Mouse (Mus musculus): ENCODE data around the gene Spata21. TPM values are rescaled to one million over a fixed set of nuclear protein-coding genes. Genes with fewer than 3 reads are reported as not detected.

The Spata21 gene
- total RNA-seq (2023), result not detected

GRCm38 (mm10) chr4:141088033-141088432, at the start of gene Spata21:
Spata21 (plus strand) TSS chr4:141088333.

GRCm38 (mm10) chr4:141060426-141061301, 27.5 kb upstream of the Spata21 start, which contains the start of gene Crocc:
Crocc (minus strand) TSS chr4:141060550.

DNA sequence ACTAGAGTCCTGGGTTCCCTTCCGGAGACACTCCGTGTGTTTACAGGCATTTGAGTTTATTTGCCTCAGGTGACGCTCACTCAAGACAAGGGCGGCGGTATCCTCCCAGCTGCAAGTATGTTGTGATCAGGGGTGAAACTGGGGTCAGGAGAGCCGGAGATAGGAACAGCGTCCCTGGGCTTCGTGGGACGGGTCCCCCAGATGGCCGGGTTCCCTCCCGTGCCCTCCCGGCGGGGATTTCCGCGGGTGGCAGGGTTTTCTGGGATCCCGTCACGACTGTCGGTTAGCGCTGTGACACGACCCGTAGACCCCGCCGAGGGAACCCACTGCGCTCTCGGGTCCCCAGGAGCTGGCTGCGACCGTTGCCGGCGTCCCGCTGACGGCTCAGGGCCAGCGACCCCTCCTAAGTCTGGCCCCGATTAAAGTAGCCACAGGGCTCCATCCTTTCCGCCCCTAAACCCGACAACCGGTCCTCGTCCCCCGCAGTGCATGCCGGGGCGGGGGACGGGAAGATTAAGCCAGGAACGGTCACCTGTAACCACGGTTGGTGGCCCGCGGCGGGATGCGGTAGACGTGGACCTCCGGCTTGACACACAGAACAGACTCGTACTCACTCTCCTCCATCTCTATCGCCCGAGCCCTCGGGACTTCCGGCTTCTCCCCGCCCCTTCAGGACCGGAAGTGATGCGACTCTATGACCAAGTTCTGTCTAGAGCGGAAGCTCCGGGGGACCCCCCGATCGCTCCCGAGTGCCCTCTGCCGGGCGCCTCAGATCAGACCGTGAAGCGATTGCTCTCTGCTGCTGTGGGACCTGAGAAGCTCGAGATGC, 10.2 kb upstream of the Spata21 start, which contains the start of gene Necap2:
Gene Necap2, minus strand, starts transcription at position 677 of the 829 bp plus-strand sequence.

DNA sequence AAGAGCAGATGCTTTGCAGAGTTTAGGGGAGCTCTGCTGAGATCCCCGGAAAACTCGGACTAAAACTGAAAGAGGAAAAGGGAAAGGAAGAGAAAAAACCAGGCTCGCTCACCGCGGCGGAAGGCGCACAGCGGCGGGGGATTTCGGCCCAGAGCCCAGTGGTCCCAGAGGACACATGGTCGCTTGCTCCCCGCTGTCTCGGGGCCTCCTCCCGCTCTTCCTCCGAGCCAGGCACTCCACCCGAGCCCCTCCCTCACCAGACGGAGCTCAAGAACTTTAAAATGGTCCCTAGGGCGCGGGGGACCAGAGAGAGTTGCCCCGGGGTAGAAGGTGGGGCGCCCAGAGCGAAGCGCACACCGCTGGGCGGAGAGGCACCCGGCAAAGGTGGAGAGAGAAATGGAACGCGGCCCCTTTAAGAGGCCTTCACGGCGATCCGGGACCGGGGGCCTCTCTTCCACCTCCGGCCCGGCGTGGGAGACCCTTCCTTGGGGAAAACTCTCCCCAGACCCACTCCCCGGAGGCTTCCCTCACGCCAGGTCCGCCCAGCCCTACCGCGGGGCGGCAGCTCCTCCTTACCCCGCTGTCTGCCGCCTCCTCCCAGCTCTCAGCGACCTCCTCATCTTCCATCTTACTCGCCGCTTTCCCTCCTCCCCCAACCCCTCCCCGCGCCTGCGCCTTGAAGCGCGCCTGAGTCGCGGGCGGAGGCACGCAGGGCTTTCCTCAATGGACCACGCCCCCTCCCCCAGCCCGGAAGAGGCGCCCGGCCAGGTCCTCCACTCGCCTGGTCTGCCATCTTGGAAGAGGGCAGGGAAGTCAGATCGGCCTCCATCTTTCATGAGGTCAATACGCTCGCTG, 51.2 kb downstream of the Spata21 start, which contains the start of gene Szrd1:
Gene Szrd1, minus strand, starts transcription at position 660 of the 855 bp plus-strand sequence.

DNA sequence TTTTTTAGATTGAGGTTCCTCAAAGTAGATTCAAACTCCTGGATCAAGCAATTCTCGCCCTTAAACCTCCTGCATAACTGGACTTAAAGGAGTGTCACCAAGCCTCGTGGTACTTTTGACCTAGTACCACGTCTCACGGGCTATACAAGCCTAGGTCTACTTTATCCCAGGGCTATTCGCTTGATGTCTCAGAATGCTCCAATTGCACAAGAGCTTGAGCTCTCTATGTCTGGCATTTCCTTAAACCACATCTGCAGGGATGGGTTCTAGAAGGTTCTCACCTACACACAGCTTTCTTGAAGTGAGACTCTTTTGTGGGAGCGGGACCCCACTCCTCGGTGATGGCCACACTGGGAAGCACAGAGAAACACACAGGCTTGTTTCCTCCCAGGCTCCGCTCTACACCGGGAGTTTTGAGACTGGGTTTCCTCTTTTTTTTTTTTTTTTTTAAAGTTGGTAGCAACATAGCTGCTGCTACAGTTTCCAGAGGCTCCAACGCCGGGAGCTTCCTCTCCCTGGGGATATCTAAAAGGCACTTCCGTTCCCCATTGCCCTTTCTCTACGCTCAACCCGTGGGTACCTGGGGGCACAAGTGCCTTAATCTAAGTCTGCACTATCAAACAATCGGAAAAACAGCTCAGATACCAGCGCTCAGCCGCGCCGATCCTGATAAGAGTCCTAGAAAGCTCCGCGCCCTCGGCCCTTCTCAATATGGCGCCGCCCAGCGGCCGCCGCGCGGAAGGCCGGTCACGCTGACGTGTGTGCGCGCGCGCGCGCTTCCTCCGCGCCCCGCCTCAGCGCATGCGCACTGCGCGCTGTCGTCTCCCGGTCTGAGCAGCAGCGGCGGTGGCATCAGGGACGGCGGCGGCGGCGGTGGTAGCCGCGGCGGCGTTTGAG, 59.2 kb downstream of the Spata21 start, which contains the start of gene Fbxo42:
Gene Fbxo42, plus strand, starts transcription at position 802 of the 897 bp plus-strand sequence.

Other genes starting within 250 kb of the Spata21 start
- not detected for gene Padi1, start 242.6 kb upstream of the Spata21 start, total RNA-seq (2023)
- gene Padi2, start 182.0 kb upstream of the Spata21 start, total RNA-seq (2023), result 10 to 100 TPM; 33.8 to 42.6 TPM
- gene Sdhb, start 127.1 kb upstream of the Spata21 start, total RNA-seq (2023), result 10 to 100 TPM; 74.0 to 91.4 TPM
- gene Atp13a2, start 101.5 kb upstream of the Spata21 start, total RNA-seq (2023), result 10 to 100 TPM; 38.1 to 53.5 TPM
- not detected for gene Mfap2, start 77.9 kb upstream of the Spata21 start, total RNA-seq (2023)
- gene Crocc, start 27.8 kb upstream of the Spata21 start, total RNA-seq (2023), result 10 to 100 TPM in 1 of 2 experiments, 1 to 10 TPM in 1; 8.9 to 10.2 TPM
- 10 to 100 TPM; 78.5 to 93.0 TPM for gene Necap2, start 10.0 kb upstream of the Spata21 start, total RNA-seq (2023)
- 10 to 100 TPM; 87.8 to 88.9 TPM for gene Szrd1, start 51.4 kb downstream of the Spata21 start, total RNA-seq (2023)
- gene Fbxo42, start 59.6 kb downstream of the Spata21 start, total RNA-seq (2023), result 10 to 100 TPM; 22.2 to 28.3 TPM
- 1 to 10 TPM; 1.4 to 1.7 TPM for gene Rsg1, start 125.6 kb downstream of the Spata21 start, total RNA-seq (2023)
- gene Arhgef19, start 151.2 kb downstream of the Spata21 start, total RNA-seq (2023), result not detected
- 1 to 10 TPM; 1.3 to 3.0 TPM for gene Epha2, start 212.9 kb downstream of the Spata21 start, total RNA-seq (2023)